Mouse (Mus musculus) heart, embryonic 14.5 days (tissue): ENCODE results near the gene Itgb1bp1. TPM values are rescaled to one million over a fixed set of nuclear protein-coding genes. Genes with fewer than 3 reads are reported as not detected.

ENCODE experiments used
- ATAC-seq: fragments of 200-750 bp; cut with Nextera tagmentation; 2 replicates; pipeline ENCODE4 v1.8.0; 2017; ENCODE audit warnings: low read depth, moderate TSS enrichment; ENCODE audit not compliant: insufficient number of reproducible peaks, insufficient read depth, low FRiP score
- H3K27ac ChIP-seq, 2 experiments: fragments of 200-500 bp in 1 of 2; fragments of 300-500 bp in 1 of 2; sonication (generic) in 1 of 2; replicated peaks in 1 of 2; 2 replicates each; pipeline ENCODE4 v1.5.1; 2012 to 2014; ENCODE audit warnings: low read depth in 2 of 2, low read length in 2 of 2, control low read depth in 1 of 2, mild to moderate bottlenecking in 1 of 2, mixed read lengths in 1 of 2; ENCODE audit not compliant: control insufficient read depth in 1 of 2, insufficient read depth in 1 of 2
- H3K27me3 ChIP-seq: fragments of 300-500 bp; sonication (generic); 2 replicates; pipeline ENCODE4 v1.6.1; 2014; ENCODE audit warnings: mild to moderate bottlenecking, low read length, control low read depth; ENCODE audit not compliant: control insufficient read depth, insufficient read depth
- H3K36me3 ChIP-seq: fragments of 300-500 bp; sonication (generic); 2 replicates; pipeline ENCODE4 v1.6.1; 2014; ENCODE audit warnings: mild to moderate bottlenecking, control low read depth, low read length, mixed read lengths; ENCODE audit not compliant: control insufficient read depth, insufficient read depth
- H3K4me1 ChIP-seq, 2 experiments: fragments of 200-500 bp in 1 of 2; fragments of 300-500 bp in 1 of 2; sonication (generic) in 1 of 2; 2 replicates each; pipeline ENCODE4 v1.6.1; 2012 to 2014; ENCODE audit warnings: low read length in 2 of 2, control low read depth in 1 of 2, mixed read lengths in 1 of 2; ENCODE audit not compliant: control insufficient read depth in 2 of 2, insufficient read depth in 2 of 2
- H3K4me2 ChIP-seq: fragments of 300-500 bp; sonication (generic); 2 replicates; pipeline ENCODE4 v1.6.1; 2014; ENCODE audit warnings: mild to moderate bottlenecking, low read length
- H3K4me3 ChIP-seq, 2 experiments: fragments of 200-500 bp in 1 of 2; fragments of 300-500 bp in 1 of 2; sonication (generic) in 1 of 2; 2 replicates each; pipeline ENCODE4 v1.5.1; 2012 to 2014; ENCODE audit warnings: low read length in 2 of 2, mild to moderate bottlenecking in 2 of 2, control low read depth in 1 of 2, low read depth in 1 of 2, moderate library complexity in 1 of 2; ENCODE audit not compliant: control insufficient read depth in 1 of 2, insufficient read depth in 1 of 2
- H3K9ac ChIP-seq: fragments of 300-500 bp; sonication (generic); 2 replicates; pipeline ENCODE4 v1.6.1; 2014; ENCODE audit warnings: mild to moderate bottlenecking, low read length
- H3K9me3 ChIP-seq: fragments of 300-500 bp; sonication (generic); 2 replicates; pipeline ENCODE4 v1.6.1; 2016; ENCODE audit warnings: low read length, control low read depth; ENCODE audit not compliant: control insufficient read depth
- WGBS: fragments of 180-500 bp; shearing (Covaris S2); extraction: QIAGEN DNeasy Blood & Tissue Kit; methylation state at CpG from one replicate; pipeline ENCODE4 v1.1.7; 2014; 5-methylcytosine and 5-hydroxymethylcytosine counted together
- polyA plus RNA-seq: library from polyadenylated mRNA; unstranded; fragments of >200 nt; fragmentation: Nextera tagmentation; extraction: Ambion mirVana; gene quantifications from 2 replicates; pipeline ENCODE4 v1.2.1, GENCODE M21; 2014

The Itgb1bp1 gene
- polyA plus RNA-seq, 1 experiment from 2014 or later, result 39.5 TPM

DNA sequence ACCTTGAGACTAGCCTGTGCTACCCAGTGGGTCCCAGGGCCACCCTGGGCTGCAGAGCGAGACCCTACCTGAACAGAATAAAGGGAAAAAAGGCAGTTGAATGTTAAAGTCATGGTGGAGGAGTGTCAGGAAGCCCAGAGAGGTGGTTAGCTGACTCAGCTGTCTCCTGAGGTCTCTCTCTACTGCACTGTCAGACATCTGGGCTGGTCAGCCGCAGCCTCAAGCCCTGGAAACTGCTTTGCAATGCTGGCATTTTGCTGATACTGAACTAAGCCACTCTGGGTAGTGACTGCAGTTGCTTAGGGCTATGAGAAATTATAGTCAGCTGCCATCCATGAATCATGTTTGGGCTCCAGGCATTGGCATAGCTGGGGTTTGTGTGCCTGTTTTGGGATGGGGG, 51.5 kb downstream of the Itgb1bp1 start:
- Histone ChIP-seq H3K27ac (no peak overlapping the region), H3K9ac (no peak overlapping the region), H3K27me3 (no peaks in the 10 kb centered on the region), H3K9me3 (no peaks in the 10 kb centered on the region), H3K4me2 (no peak overlapping the region), H3K36me3 (peaks cover 64% of the 10 kb centered on the region), H3K4me3 (no peak overlapping the region), H3K4me1 (peaks cover 0 to 2% of the 10 kb centered on the region in 2 experiments; a peak in 1 of 4 replicates)
- no peak for ATAC-seq
- 88% methylated on average over 2 of the region's 2 CpGs for WGBS

DNA sequence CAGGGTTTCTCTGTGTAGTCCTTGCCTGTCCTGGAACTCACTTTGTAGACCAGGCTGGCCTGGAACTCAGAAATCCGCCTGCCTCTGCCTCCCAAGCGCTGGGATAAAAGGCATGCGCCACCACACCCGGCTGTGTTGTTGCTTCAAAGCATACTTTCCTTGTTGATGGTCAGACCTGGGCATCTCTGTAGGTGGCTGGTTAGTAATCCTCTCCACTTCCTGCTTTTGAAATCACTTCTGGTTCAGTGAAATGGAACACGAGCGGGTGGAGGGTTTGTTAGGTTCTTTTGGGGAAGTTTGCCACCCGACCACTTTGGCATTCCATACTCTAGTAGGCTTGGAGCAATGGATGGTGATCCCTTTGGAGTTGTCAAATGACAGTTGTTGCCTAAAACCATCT, 52.4 kb downstream of the Itgb1bp1 start:
- no peak overlapping the region for H3K4me2 ChIP-seq
- H3K4me1 ChIP-seq, result peaks cover 0 to 2% of the 10 kb centered on the region in 2 experiments; a peak in 1 of 4 replicates
- no peak overlapping the region for H3K27ac ChIP-seq
- no peak overlapping the region for H3K9ac ChIP-seq
- no peak for ATAC-seq
- no peak overlapping the region for H3K4me3 ChIP-seq
- no peaks in the 10 kb centered on the region for H3K9me3 ChIP-seq
- H3K36me3 ChIP-seq, result peaks cover 56% of the 10 kb centered on the region
- no peaks in the 10 kb centered on the region for H3K27me3 ChIP-seq
- whole genome bisulfite sequencing, result 84% methylated on average over 7 of the region's 7 CpGs

GRCm38 (mm10) chr12:21229076-21229918, 56.8 kb downstream of the Itgb1bp1 start:
- H3K27me3 ChIP-seq, result no peaks in the 10 kb centered on the region
- no peak overlapping the region for H3K4me3 ChIP-seq
- no peak overlapping the region for H3K4me2 ChIP-seq
- no peak for ATAC-seq
- 65% methylated on average over 17 of the region's 17 CpGs for WGBS
- no peaks in the 10 kb centered on the region for H3K9me3 ChIP-seq
- peaks cover 37% of the 10 kb centered on the region for H3K36me3 ChIP-seq
- peaks cover 16 to 23% of the 10 kb centered on the region in 2 experiments for H3K4me1 ChIP-seq
- H3K9ac ChIP-seq, result no peak overlapping the region
- no peak overlapping the region for H3K27ac ChIP-seq

- no peak overlapping the region for H3K27ac ChIP-seq
- H3K9me3 ChIP-seq, result no peaks in the 10 kb centered on the region
- peaks cover 40% of the 10 kb centered on the region for H3K36me3 ChIP-seq
- no peak overlapping the region for H3K4me2 ChIP-seq
- no peak for ATAC-seq
- H3K4me3 ChIP-seq, result no peak overlapping the region
- peaks cover 16 to 23% of the 10 kb centered on the region in 2 experiments for H3K4me1 ChIP-seq
- H3K27me3 ChIP-seq, result no peaks in the 10 kb centered on the region
- WGBS, result 87% methylated on average over 4 of the region's 4 CpGs
- no peak overlapping the region for H3K9ac ChIP-seq
Measured at GRCm38 (mm10) chr12:21228650-21229049, 57.4 kb downstream of the Itgb1bp1 start.

GRCm38 (mm10) chr12:21227076-21227980, 58.8 kb downstream of the Itgb1bp1 start:
- H3K9ac ChIP-seq, result no peak overlapping the region; the same call in 1 of the 2 replicates
- ATAC-seq, result peak; percentile 70
- H3K36me3 ChIP-seq, result peaks cover 35% of the 10 kb centered on the region
- no peaks in the 10 kb centered on the region for H3K27me3 ChIP-seq
- no peak overlapping the region for H3K4me2 ChIP-seq
- peaks cover 16 to 23% of the 10 kb centered on the region in 2 experiments for H3K4me1 ChIP-seq
- peak overlapping the region; percentile 33 to 61 for H3K27ac ChIP-seq
- 15% methylated on average over 6 of the region's 6 CpGs for WGBS
- no peaks in the 10 kb centered on the region for H3K9me3 ChIP-seq
- H3K4me3 ChIP-seq, result no peak overlapping the region

- no peak overlapping the region for H3K4me3 ChIP-seq
- H3K9ac ChIP-seq, result no peak overlapping the region; the same call in 1 of the 2 replicates
Measured at GRCm38 (mm10) chr12:21226316-21226715, 59.8 kb downstream of the Itgb1bp1 start.

DNA sequence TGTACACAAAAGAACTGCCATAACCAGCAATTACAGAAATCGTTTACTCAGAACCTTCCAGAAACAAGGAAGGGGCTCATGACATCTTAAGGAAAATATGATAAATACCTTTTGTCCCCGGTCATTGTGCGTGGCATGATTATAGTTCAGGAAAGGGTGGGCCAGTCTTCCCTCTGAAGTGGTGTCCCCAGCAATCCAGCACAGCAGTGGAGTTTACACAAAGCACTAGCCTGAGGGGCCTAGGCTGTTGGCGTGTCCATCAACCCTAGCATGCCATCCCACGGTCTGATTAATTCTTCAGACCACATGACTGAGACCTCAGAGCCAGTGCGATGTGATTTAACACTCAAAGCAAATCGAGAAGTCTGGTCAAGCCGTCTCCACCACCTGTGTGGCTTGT, 60.7 kb downstream of the Itgb1bp1 start:
- no peaks in the 10 kb centered on the region for H3K9me3 ChIP-seq
- H3K36me3 ChIP-seq, result peaks cover 32% of the 10 kb centered on the region
- WGBS, result 75% methylated on average over 8 of the region's 8 CpGs

More at GRCm38 (mm10) chr12:21226316-21226715, 59.8 kb downstream of the Itgb1bp1 start:
- no peaks in the 10 kb centered on the region for H3K27me3 ChIP-seq
- WGBS, result 76% methylated on average over 9 of the region's 9 CpGs
- no peak overlapping the region for H3K4me2 ChIP-seq
- no peaks in the 10 kb centered on the region for H3K9me3 ChIP-seq
- H3K36me3 ChIP-seq, result peaks cover 34% of the 10 kb centered on the region
- peaks cover 16 to 23% of the 10 kb centered on the region in 2 experiments for H3K4me1 ChIP-seq
- peak overlapping the region in 1 of 2 experiments; percentile 61; a peak in 1 of 4 replicates for H3K27ac ChIP-seq
- no peak for ATAC-seq

More for the DNA sequence above, 60.7 kb downstream of the Itgb1bp1 start:
- ATAC-seq, result no peak
- Histone ChIP-seq H3K4me2 (no peak overlapping the region), H3K9ac (no peak overlapping the region), H3K27ac (no peak overlapping the region), H3K4me3 (no peak overlapping the region), H3K4me1 (peaks cover 16 to 23% of the 10 kb centered on the region in 2 experiments), H3K27me3 (no peaks in the 10 kb centered on the region)
